Mouse (Mus musculus) heart, postnatal 14 days (tissue): ENCODE measurements around the gene Fblim1. TPM values are rescaled to one million over a fixed set of nuclear protein-coding genes. Genes with fewer than 3 reads are reported as not detected.
"Not testable (repeated sequence)": the region's sequence is repeated elsewhere in the genome, so short reads cannot be mapped to it uniquely, and the experiment has no call there.

Source experiments
- DNase-seq, 2 experiments: peaks; one replicate each; pipeline ENCODE4 v3.0.0; 2021 to 2022
- intact Hi-C: fragments of 180-260 bp; cut with DNase I; formaldehyde crosslinking; loops from one replicate; pipeline ENCODE4 v1.15.1; 2025
- total RNA-seq, 2 experiments: library from RNA; stranded (reverse); gene quantifications; 2 replicates each; pipeline ENCODE4 v1.2.3; 2021

Gene Fblim1
- total RNA-seq, 2 experiments from 2014 or later: 299 to 338 TPM

DNA sequence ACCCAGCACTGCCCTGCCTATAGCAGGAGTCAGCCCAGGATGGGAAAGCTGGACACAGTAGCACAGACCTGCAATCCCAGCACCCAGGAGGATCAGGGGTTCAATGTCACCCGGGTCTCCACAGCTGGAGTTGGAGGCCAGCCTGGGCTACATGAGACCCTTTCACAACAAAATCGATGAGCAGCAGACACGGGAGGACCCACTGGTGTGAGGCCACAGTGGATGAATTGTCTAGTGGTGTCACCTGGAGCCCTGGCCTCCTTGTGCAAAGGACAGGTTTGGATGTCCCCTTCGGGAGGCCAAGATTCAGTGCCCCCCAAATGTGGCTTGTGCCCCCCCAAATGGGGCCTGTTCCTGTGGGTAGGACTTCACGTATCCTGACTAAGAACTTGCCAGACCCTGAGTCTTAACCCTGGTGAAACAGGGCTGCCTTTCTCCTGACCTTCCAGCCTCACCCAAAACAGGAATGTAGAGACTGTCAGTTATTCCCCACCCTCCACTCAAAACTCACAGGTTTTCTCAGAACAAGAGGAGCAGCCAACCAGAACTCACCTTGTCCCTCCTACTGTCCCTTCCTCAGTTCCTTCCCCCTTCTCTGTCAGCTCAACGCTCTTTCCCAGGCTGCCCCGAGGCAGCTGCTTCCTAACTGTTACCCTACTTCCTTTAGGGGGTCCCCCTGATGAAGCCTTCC is 33.1 kb downstream of the Fblim1 start:
- intact Hi-C loops: loop anchor here (5.0 kb wide), 2 partner anchors 36 to 186 kb away; partner anchors contain the start of gene Spen
- no peak for DNase-seq

- intact Hi-C loops: loop anchor here (5.0 kb wide), 2 partner anchors 35 to 185 kb away; partner anchors contain the start of gene Spen
- no peak for DNase-seq
Measured at GRCm38 (mm10) chr4:141571934-141572333, 34.0 kb downstream of the Fblim1 start.

DNA sequence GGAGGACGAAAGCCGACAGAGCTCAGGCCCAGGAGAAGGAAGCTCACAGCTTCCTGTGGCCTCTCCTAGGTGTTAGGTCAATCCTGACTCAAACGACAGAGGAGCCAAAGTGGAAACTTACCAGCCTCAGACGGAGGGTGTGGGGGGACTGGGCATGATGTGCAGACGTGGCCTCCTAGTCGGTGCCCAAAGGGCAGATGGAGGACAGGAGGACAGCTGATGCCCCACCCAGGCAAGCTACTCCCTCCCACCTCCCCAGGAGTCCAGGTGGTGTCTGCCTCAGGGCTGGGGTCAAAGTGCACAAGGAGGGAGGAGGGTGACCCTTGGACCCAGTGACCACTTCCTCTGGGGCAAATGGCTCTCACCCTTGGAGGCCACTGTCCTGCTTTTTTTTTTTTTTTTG is 34.6 kb downstream of the Fblim1 start:
- intact Hi-C loops: loop anchor here (5.0 kb wide), 2 partner anchors 34 to 184 kb away; partner anchors contain the start of gene Spen
- DNase-seq: no peak

- no peak for DNase-seq
- intact Hi-C loops: loop anchor here (5.0 kb wide), 2 partner anchors 34 to 184 kb away; partner anchors contain the start of gene Spen
Measured at GRCm38 (mm10) chr4:141570821-141571220, 35.1 kb downstream of the Fblim1 start.

DNA sequence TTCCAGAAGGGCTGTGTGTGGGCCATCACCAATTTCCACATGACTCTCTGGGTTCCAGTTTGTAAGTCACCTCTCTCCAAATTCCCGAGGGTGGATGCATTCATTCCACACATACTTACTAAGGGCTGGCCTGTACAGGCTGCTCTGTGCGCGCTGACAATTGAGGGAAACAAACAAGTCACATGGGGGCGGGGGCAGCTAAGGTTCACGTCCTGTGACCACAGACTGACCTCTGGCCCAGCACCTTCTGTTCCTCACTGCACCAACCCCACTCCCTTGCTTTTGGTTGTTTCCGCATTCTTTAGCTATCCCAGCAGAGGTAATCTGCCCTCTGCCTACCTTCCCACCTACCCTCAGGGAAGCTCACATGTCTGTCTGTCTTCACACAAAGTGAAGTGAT is 35.9 kb downstream of the Fblim1 start:
- DNase-seq: peak; percentile 49 to 52
- intact Hi-C loops: loop anchor here (5.0 kb wide), 2 partner anchors 33 to 183 kb away; partner anchors contain the start of gene Spen

DNA sequence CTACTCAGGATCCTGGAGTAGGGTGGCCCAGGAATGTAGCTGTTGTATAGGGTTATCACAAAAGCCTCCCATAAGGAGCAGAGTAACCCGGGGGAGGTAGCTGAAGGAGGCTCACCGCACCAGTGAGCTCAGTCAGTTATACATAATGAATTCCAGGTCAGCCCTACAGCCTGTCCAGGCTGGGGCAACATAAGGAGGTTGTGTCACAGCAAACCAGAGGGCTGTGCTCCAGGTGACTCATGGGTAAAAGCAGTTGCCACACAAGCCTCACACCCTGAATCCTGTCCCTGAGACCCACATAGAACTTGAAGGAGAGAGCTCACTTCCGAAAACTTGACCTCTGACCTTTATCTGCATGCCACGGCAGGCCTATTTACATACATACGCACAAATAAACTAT is 36.9 kb downstream of the Fblim1 start:
- DNase-seq: no peak
- intact Hi-C loops: no loop called here

GRCm38 (mm10) chr4:141567174-141567573 is 38.7 kb downstream of the Fblim1 start:
- DNase-seq, intact Hi-C loops: not testable (repeated sequence)

- intact Hi-C loops: no loop called here
- DNase-seq: no peak
Measured at GRCm38 (mm10) chr4:141566187-141566586, 39.7 kb downstream of the Fblim1 start.

DNA sequence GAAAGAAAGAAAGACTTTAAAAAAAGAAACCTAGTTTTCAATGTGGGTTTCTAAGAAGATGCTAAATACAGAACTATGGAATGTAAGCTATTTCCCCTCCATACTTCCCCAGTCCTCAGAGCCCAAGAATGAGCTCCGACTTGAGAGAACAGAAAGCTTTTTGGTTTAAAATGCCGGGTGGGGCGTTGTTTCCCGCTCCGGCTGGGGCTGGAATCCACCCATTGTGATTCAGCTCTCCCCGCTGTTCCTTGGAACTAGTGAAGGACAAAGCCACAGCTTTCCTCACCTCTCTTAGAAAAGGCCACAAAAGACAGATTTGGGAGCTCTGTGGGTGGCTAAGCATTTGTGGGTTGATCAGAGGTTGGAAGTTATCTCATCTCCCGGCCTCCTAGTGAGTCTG is 40.6 kb downstream of the Fblim1 start:
- no peak for DNase-seq
- intact Hi-C loops: no loop called here

- intact Hi-C loops: loop anchor here (5.0 kb wide), 1 partner anchor 77 kb away; no protein-coding TSS in a partner anchor
- DNase-seq: no peak
Measured at GRCm38 (mm10) chr4:141564660-141565059, 41.2 kb downstream of the Fblim1 start.

GRCm38 (mm10) chr4:141564209-141564608 is 41.7 kb downstream of the Fblim1 start:
- no peak for DNase-seq
- intact Hi-C loops: loop anchor here (5.0 kb wide), 1 partner anchor 77 kb away; no protein-coding TSS in a partner anchor

GRCm38 (mm10) chr4:141562281-141562680 is 43.6 kb downstream of the Fblim1 start:
- no peak for DNase-seq
- intact Hi-C loops: loop anchor here (5.0 kb wide), 1 partner anchor 75 kb away; no protein-coding TSS in a partner anchor

- not testable (repeated sequence) for DNase-seq
- intact Hi-C loops: loop anchor here (2.0 to 5.0 kb wide), 4 partner anchors 13 to 157 kb away; no protein-coding TSS in a partner anchor
Measured at GRCm38 (mm10) chr4:141561331-141561919, 44.5 kb downstream of the Fblim1 start.

GRCm38 (mm10) chr4:141559898-141560263 is 46.0 kb downstream of the Fblim1 start:
- DNase-seq: peak; percentile 84 to 90
- intact Hi-C loops: loop anchor here (2.0 to 5.0 kb wide), 4 partner anchors 15 to 155 kb away; no protein-coding TSS in a partner anchor

DNA sequence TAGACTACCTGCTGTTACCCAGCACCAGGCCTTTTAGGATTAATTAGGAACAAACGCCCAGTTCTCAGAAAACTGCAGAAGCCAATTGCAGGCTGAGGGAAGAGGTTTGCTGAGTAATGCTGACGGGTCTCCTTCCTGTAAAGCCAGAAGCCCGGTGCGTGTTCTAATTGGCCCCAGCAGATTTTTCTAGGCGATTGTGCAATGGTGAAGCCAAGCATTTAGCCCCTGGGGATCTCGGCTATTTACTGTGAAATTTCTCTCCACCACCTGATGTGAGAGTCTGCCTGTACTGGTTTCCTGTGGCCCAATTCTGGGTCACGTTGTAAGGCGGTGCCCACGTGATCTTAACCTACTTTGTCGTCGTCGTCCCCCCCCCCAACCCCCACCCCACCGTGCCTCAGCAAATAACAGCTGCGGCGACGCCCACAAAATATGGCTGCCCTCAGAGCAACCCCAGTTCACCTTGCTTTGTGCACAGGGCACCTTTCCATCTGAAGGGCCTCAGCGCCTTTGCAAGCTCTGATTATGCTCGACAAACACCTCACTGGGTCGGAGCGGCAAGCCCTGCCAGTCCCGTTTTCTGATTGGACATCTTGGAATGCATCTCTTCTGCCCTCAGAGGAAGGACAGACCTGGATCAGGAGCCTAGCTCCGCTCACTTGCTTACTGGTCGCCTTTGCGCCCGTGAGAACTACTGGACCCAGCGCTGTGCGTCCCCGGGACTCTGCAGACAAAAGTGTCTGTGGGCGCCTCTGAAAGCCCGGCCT is 46.6 kb downstream of the Fblim1 start:
- intact Hi-C loops: no loop called here
- peak; percentile 68 to 77 for DNase-seq

- DNase-seq: no peak
Measured at GRCm38 (mm10) chr4:141558658-141559057, 47.2 kb downstream of the Fblim1 start.

DNA sequence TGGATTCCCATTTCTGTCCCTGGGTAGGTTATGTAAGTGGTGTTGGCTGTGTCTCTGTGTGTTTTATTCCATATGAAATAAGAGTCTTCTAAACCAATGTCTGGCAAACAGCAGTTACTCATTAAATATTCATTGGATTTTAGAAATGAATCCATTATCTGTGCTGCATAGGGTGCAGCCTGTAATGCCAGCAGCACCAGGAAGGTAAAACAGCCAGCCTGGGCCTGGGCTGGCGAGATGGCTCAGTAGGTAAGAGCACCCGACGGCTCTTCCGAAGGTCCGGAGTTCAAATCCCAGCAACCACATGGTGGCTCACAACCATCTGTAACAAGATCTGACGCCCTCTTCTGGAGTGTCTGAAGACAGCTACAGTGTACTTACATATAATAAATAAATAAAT is 49.7 kb downstream of the Fblim1 start:
- DNase-seq, intact Hi-C loops: not testable (repeated sequence)

More at GRCm38 (mm10) chr4:141558658-141559057, 47.2 kb downstream of the Fblim1 start:
- intact Hi-C loops: no loop called here

DNA sequence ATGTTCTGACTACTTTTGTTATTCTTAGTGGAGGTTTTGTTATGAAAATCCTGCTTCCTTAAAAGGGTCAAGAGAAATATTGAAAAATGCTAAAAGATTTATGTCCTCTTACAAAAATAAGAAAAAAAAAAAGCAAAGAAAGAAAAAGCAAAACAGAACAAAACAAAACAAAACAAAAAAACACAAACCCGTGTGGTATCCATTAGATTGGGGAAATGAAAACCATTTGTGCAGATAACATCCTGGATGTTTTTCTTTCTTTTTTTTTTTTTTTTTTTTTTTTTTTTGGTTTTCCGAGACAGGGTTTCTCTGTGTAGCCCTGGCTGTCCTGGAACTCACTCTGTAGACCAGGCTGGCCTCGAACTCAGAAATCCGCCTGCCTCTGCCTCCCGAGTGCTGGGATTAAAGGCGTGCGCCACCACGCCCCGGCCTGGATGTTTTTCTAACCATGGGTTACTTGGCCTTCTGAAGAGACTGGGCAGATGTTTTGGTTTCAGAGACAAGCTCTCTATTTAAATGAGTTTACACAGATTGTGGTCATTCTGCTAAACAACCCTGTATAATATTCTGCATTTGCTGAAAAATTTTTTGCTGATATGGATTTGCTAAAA is 51.5 kb downstream of the Fblim1 start:
- DNase-seq, intact Hi-C loops: not testable (repeated sequence)

DNA sequence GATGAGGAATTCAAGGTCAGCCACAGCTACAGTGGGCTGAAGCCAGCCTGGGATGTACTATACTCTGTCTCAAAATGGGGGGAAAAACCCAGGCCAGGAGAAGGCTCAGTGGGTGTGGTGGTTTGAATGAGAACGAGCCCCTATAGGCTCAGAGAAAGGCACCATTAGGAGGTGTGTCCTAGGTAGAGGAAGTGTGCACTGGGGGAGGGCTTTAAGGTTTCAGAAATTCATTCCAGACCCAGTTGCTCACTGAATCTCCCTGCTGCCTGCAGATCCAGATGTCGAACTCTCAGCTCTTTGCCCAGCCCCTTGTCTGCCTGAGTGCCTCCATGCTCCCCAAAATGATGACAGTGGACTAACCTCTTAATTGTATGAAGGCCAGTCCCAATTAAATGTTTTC is 53.4 kb downstream of the Fblim1 start:
- intact Hi-C loops: no loop called here
- DNase-seq: no peak

DNA sequence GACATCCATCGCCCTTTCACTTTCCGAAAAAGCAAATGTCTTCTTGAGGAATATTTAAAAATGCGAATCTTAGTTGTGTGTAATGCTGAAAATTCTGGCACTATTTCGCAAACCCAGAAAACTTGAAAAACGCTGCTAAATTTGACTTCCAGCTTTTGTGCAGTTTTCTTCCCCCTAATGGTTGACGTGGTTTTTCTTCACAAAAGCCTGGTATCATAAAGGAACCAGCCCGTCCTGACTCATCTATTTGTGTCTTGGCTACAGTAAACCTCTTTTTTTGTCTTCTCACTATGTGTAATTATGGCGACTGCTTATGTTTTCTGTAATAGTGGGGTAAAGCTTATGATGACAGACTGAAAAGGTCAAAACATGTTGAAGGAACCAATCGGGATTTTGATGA is 58.6 kb downstream of the Fblim1 start:
- DNase-seq: no peak

More for the DNA sequence above, 58.6 kb downstream of the Fblim1 start:
- intact Hi-C loops: no loop called here
